Mouse (Mus musculus) MEL (cell line): Measurements from ENCODE around the gene Med19.

Source experiments
- BHLHE40 ChIP-seq: IDR thresholded peaks from 2 replicates; pipeline ENCODE4 v1.6.1; 2012; ENCODE audit warnings: low read depth, mild to moderate bottlenecking, inconsistent platforms, low read length, improper control_type of control experiment, borderline replicate concordance
- CTCF ChIP-seq, 3 experiments: IDR thresholded peaks in 2 of 3; conservative IDR thresholded peaks in 1 of 3; 2 replicates each; pipeline ENCODE4 v1.5.1; 2011 to 2012; ENCODE audit warnings: low read length in 3 of 3, low read depth in 2 of 3, mild to moderate bottlenecking in 2 of 3, improper control_type of control experiment in 1 of 3, inconsistent platforms in 1 of 3, mixed read lengths in 1 of 3, moderate library complexity in 1 of 3; ENCODE audit not compliant: control insufficient read depth in 1 of 3, insufficient read depth in 1 of 3, poor library complexity in 1 of 3, severe bottlenecking in 1 of 3
- GATA1 ChIP-seq: IDR thresholded peaks from 2 replicates; pipeline ENCODE4 v1.6.1; 2011; ENCODE audit warnings: low read depth, low read length, improper control_type of control experiment
- KAT2A ChIP-seq: conservative IDR thresholded peaks from 2 replicates; pipeline ENCODE4 v1.6.1; 2012; ENCODE audit warnings: low read depth, low read length, improper control_type of control experiment, inconsistent platforms
- MEF2A ChIP-seq: IDR thresholded peaks from 2 replicates; pipeline ENCODE4 v1.6.1; 2014; ENCODE audit warnings: low read depth, mild to moderate bottlenecking, inconsistent platforms, low read length, improper control_type of control experiment; ENCODE audit not compliant: poor library complexity, insufficient replicate concordance, severe bottlenecking; ENCODE audit errors: extremely low read depth

GRCm38 (mm10) chr2:84736312-84737161 is 58.3 kb downstream of the Med19 start:
- TF ChIP-seq CTCF (IDR thresholded peaks at IDR 0.05 in 2 of 3, conservative IDR thresholded peaks at IDR 0.05 in 1 of 3; ENCODE audit: control insufficient read depth in 1 of 3, insufficient read depth in 1 of 3, low read depth in 2 of 3, low read length in 3 of 3, poor library complexity in 1 of 3, severe bottlenecking in 1 of 3) (no peak), MEF2A (no peak), BHLHE40 (no peak), GATA1 (no peak), KAT2A (no peak)
